Mouse (Mus musculus): ENCODE data around the gene Ilf3.

DNA sequence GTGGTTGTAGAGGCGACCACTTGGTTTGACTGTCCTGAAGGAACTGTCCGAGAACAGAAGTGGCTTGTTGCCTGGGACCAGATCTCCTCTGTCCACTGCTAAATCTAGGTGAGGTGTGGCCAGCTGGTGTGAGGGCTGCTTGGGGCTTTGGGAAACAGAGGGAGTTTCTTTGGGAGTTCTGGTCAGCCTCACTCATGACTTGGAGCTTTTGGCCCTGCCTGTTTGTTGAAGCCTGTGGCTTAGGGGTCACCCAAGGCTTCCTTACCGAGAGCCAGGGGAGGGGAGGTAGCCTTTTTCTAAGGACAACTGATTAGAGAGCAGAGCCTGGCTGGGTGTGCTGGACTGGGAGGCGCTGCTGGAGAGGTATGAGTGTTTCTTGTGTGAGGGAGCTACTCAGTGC lies 32.3 kb upstream of the Ilf3 start:
- TF ChIP-seq CTCF (IDR thresholded peaks at IDR 0.05; ENCODE audit: low read depth) (no peak), EP300 (optimal IDR thresholded peaks at IDR 0.05) (no peak)

Measured in stomach, postnatal 0 days (tissue).